Comparison of ENCODE assay signal across 19 mouse cellular contexts in genomic region chr12:77495781-77496180, GRCm38 (mm10).
A peak's percentile ranks its signal among the peaks of the same experiment; 100 is the strongest.
DNase-seq lines count a peak whose midpoint lies in the region; ATAC-seq lines count a peak whose summit lies in the region.
"Had no signal": no experiment of that assay in that cellular context is flagged by ENCODE, and none has a peak within 500 bp of the region (broad histone marks: within the 10 kb centered on the region; RNA-seq: fewer than 3 reads in every experiment).

No protein-coding gene starts in this region.

- H3K9me3 ChIP-seq in embryonic facial prominence, embryonic 14.5 days (ENCODE audit: control insufficient read depth, low read length): no peaks in the 10 kb centered on the region
- no peaks in the 10 kb centered on the region for H3K9me3 ChIP-seq in embryonic facial prominence, embryonic 10.5 days
- no peaks in the 10 kb centered on the region for H3K9me3 ChIP-seq in hindbrain, embryonic 14.5 days (ENCODE audit: control insufficient read depth, low read length)
- H3K9me3 ChIP-seq: forebrain, embryonic 15.5 days; heart, embryonic 15.5 days; hindbrain, embryonic 10.5 days; hindbrain, embryonic 15.5 days had no signal

- 86% methylated on average over 1 of the region's 1 CpGs for WGBS in embryonic facial prominence, embryonic 14.5 days
- 96% methylated on average over 1 of the region's 1 CpGs for WGBS in embryonic facial prominence, embryonic 10.5 days
- WGBS in hindbrain, embryonic 14.5 days: 93% methylated on average over 1 of the region's 1 CpGs

- H3K27me3 ChIP-seq in embryonic facial prominence, embryonic 14.5 days (replicated peaks; ENCODE audit: control insufficient read depth, insufficient read depth, low read length): no peaks in the 10 kb centered on the region
- H3K27me3 ChIP-seq in embryonic facial prominence, embryonic 10.5 days (replicated peaks; ENCODE audit: low read depth, poor library complexity, severe bottlenecking): no peaks in the 10 kb centered on the region
- no peaks in the 10 kb centered on the region for H3K27me3 ChIP-seq in hindbrain, embryonic 14.5 days (ENCODE audit: control insufficient read depth, insufficient read depth, low read length)
- H3K27me3 ChIP-seq: forebrain, embryonic 15.5 days; hindbrain, embryonic 15.5 days had no signal

- H3K27ac ChIP-seq in embryonic facial prominence, embryonic 14.5 days (replicated peaks; ENCODE audit: low read depth, low read length): no peak overlapping the region
- H3K27ac ChIP-seq in embryonic facial prominence, embryonic 10.5 days (replicated peaks): no peak overlapping the region
- H3K27ac ChIP-seq in hindbrain, embryonic 14.5 days: no peak overlapping the region
- H3K27ac ChIP-seq: forebrain, embryonic 15.5 days; heart, adult 2 months; heart, embryonic 15.5 days; hindbrain, embryonic 10.5 days; hindbrain, embryonic 15.5 days had no signal

- H3K36me3 ChIP-seq in embryonic facial prominence, embryonic 14.5 days (ENCODE audit: control insufficient read depth, insufficient read depth, low read length): no peaks in the 10 kb centered on the region
- no peaks in the 10 kb centered on the region for H3K36me3 ChIP-seq in embryonic facial prominence, embryonic 10.5 days (replicated peaks)
- H3K36me3 ChIP-seq in hindbrain, embryonic 14.5 days (replicated peaks; ENCODE audit: control insufficient read depth, insufficient read depth): no peaks in the 10 kb centered on the region
- H3K36me3 ChIP-seq: forebrain, embryonic 15.5 days; heart, embryonic 15.5 days; hindbrain, embryonic 10.5 days; hindbrain, embryonic 15.5 days had no signal

- H3K4me2 ChIP-seq in embryonic facial prominence, embryonic 14.5 days (ENCODE audit: low read depth, low read length): no peak overlapping the region
- H3K4me2 ChIP-seq in hindbrain, embryonic 14.5 days (replicated peaks): no peak overlapping the region
- H3K4me2 ChIP-seq: forebrain, embryonic 15.5 days; heart, embryonic 11.5 days; heart, embryonic 15.5 days; hindbrain, embryonic 15.5 days had no signal

- peak; percentile 6 for DNase-seq in embryonic facial prominence, embryonic 14.5 days (ENCODE audit: low spot score)
- no peak for DNase-seq in embryonic facial prominence, embryonic 10.5 days (ENCODE audit: low spot score)
- peak; percentile 5 for DNase-seq in thymus, postnatal 25 days
- no peak for DNase-seq in thymus, postnatal 36 days
- DNase-seq in cerebellum, adult 9-10 months: peak; percentile 58
- peak; percentile 29 to 30 for DNase-seq in cerebellum, postnatal 14 days
- no peak for DNase-seq in spleen, postnatal 36 days (ENCODE audit: low spot score in 2 of 2)
- no peak for DNase-seq in hindbrain, embryonic 14.5 days (ENCODE audit: low spot score)
- DNase-seq: adrenal gland, adult 2 months; adrenal gland, postnatal 25 days; gastrocnemius, postnatal 10 days; heart, adult 2 months; heart, postnatal 14 days had no signal

- H3K4me1 ChIP-seq in embryonic facial prominence, embryonic 14.5 days (ENCODE audit: control insufficient read depth, insufficient read depth, low read length): no peaks in the 10 kb centered on the region
- 0 out of 2 replicates have a peak, but pooled peaks cover 5% of the 10 kb centered on the region for H3K4me1 ChIP-seq in embryonic facial prominence, embryonic 10.5 days
- H3K4me1 ChIP-seq in hindbrain, embryonic 14.5 days (replicated peaks; ENCODE audit: control insufficient read depth, insufficient read depth, low read length): no peaks in the 10 kb centered on the region
- H3K4me1 ChIP-seq: forebrain, embryonic 15.5 days; heart, embryonic 15.5 days; hindbrain, embryonic 10.5 days; hindbrain, embryonic 15.5 days had no signal

- H3K9ac ChIP-seq in embryonic facial prominence, embryonic 14.5 days (ENCODE audit: low read depth, low read length): no peak overlapping the region
- H3K9ac ChIP-seq in hindbrain, embryonic 14.5 days: no peak overlapping the region
- H3K9ac ChIP-seq: forebrain, embryonic 15.5 days; heart, embryonic 15.5 days; hindbrain, embryonic 15.5 days had no signal

- no peak overlapping the region for H3K4me3 ChIP-seq in embryonic facial prominence, embryonic 14.5 days (ENCODE audit: low read depth, low read length)
- no peak overlapping the region for H3K4me3 ChIP-seq in embryonic facial prominence, embryonic 10.5 days
- no peak overlapping the region for H3K4me3 ChIP-seq in hindbrain, embryonic 14.5 days (replicated peaks; ENCODE audit: low read length)
- H3K4me3 ChIP-seq: forebrain, embryonic 15.5 days; heart, adult 2 months; heart, embryonic 15.5 days; hindbrain, embryonic 10.5 days; hindbrain, embryonic 15.5 days had no signal

- ATAC-seq in embryonic facial prominence, embryonic 14.5 days (ENCODE audit: low read depth): no peak
- ATAC-seq in hindbrain, embryonic 14.5 days (ENCODE audit: low FRiP score): no peak
- ATAC-seq: forebrain, embryonic 15.5 days; intestine, embryonic 16.5 days had no signal

Comparison
In these comparisons a context has a peak if more than half of its experiments do, and no peak if none do; other contexts are left out.
1. DNase-seq: peak in embryonic facial prominence, embryonic 14.5 days (single experiment), thymus, postnatal 25 days (single experiment), cerebellum, adult 9-10 months (single experiment) and cerebellum, postnatal 14 days (2 of 2); none in embryonic facial prominence, embryonic 10.5 days (single experiment), thymus, postnatal 36 days (0 of 2), spleen, postnatal 36 days (0 of 2) and hindbrain, embryonic 14.5 days (single experiment).